Mouse (Mus musculus) monocyte, adult 5-6 weeks (primary cell): ENCODE data around the gene Sesn1. TPM values are rescaled to one million over a fixed set of nuclear protein-coding genes. Genes with fewer than 3 reads are reported as not detected.

Source experiments
- ATAC-seq: fragments of 153-309, 156-312 bp; replicated peaks from 2 replicates; pipeline ENCODE4 v1.8.0; 2017; ENCODE audit warnings: mild to moderate bottlenecking; ENCODE audit not compliant: low TSS enrichment, insufficient number of reproducible peaks, severe bottlenecking, poor library complexity, low FRiP score
- total RNA-seq: library from RNA; stranded (forward); fragments of 200-1000, 200-491, 200-594 nt; gene quantifications from 3 replicates; pipeline ENCODE4 v1.2.3, GENCODE M21; 2017

Gene Sesn1
- total RNA-seq, result 36.4 to 52.6 TPM (median 44.4 TPM) in 3 replicates

- ATAC-seq, result peak; percentile 62
Observed at GRCm38 (mm10) chr10:41809771-41810563, at the start of gene Sesn1, which contains the start of gene Cep57l1. Gene Sesn1 (plus strand): TSS chr10:41809935. Gene Cep57l1 (minus strand): TSS chr10:41809871.

GRCm38 (mm10) chr10:41760866-41761265 is 48.9 kb upstream of the Sesn1 start:
- no peak for ATAC-seq

DNA sequence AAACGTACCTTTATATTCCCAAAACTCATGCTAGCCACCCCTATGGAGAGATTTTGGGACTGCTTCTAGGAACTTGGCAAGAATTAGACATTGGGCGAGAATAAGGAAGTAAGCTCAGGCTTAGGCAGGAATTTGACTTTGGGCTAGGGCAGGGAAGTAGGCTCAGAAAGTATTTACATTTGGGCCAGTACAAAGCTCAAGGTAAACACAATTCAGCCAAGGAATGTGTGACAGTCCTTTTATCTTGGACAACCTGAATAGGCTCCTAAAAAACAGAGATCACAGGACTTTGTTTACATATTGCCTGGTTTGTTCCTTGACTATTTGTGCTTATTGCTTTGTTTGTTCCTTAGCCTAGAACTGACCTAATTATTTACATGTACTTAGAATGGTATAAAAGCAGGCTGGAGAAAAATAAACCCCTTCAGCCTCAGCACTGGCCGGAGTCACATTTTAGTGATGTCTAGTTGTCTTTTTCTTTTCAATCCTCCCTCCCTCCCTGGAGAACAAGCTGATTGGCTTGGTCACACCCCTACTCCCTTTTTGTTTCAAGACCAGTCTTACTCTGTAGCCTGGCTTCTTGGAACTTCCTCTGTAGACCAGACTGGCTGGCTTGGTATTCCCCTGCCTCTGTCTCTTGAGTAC is 45.9 kb upstream of the Sesn1 start:
- ATAC-seq, result no peak

GRCm38 (mm10) chr10:41765586-41765985 is 44.1 kb upstream of the Sesn1 start:
- no peak for ATAC-seq

- no peak for ATAC-seq
Observed at GRCm38 (mm10) chr10:41766280-41766679, 43.5 kb upstream of the Sesn1 start.

GRCm38 (mm10) chr10:41767254-41767653 is 42.5 kb upstream of the Sesn1 start:
- ATAC-seq, result no peak

- no peak for ATAC-seq
Observed at GRCm38 (mm10) chr10:41792375-41792774, 17.4 kb upstream of the Sesn1 start.

DNA sequence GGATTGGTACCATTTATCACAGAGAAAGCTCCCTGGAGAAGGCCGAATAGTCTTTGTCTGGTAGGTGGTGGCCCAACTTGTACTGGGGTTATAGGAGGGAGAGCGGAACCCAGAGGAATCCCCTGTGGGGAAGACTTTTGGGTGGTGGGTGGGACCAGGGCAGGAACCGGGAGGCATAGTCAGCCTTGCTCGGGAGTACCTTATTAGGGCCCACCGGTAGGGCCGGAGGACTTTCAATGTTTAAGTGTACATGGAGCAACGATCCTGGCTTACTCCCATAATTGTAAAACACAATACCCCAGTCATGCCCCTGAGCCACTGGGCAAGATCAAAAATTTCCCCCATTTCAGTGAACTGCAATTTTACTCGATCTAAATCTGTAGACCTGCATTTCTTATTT is 12.5 kb upstream of the Sesn1 start:
- ATAC-seq, result no peak

DNA sequence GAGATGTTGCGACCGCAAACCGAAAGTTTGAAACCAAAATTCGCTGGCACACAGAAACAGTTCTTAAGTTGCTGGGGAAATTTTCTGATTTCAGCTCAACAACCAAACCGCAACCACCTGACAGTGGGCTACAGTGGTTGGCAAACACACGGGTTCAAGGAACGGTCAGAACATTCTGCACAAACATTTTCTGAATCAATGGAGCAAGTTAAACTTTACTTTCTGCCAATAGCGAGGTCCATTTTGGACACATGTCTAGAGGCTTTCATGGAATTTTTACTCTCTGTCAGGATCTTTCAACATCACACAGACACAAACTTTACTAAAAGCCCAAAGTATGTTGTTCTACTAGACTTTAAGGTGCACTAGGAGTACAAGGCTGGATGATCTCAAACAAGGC is 6.3 kb upstream of the Sesn1 start:
- no peak for ATAC-seq

DNA sequence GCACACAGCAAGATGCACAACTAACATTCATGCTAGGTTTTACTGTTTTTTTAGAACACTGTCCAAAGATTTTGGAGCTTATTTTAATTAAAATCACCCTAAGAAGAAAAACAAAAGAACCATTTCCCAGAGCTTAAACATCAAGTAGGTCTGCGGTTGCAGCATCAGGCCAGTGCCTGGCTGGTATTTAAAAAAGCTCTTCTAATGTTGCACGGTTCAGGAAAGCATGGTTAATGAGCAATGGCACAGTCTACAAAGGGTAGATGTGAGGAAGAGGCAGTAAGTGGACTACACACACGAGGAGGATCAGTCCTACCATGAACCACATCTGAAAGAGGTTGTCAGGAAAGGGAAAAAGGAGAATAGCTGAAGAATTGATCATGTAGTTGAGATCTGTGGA is 5.0 kb upstream of the Sesn1 start:
- no peak for ATAC-seq

- ATAC-seq, result no peak
Observed at GRCm38 (mm10) chr10:41805729-41806355, 3.9 kb upstream of the Sesn1 start.

GRCm38 (mm10) chr10:41809080-41809770 is 510 bp upstream of the Sesn1 start:
- peak; percentile 83 for ATAC-seq

GRCm38 (mm10) chr10:41810564-41811455 is 1.1 kb downstream of the Sesn1 start:
- ATAC-seq, result no peak; the same call in 1 of the 2 replicates

- ATAC-seq, result no peak
Observed at GRCm38 (mm10) chr10:41812566-41812965, 2.8 kb downstream of the Sesn1 start.

GRCm38 (mm10) chr10:41814305-41814853 is 4.6 kb downstream of the Sesn1 start:
- no peak for ATAC-seq

- ATAC-seq, result no peak
Observed at GRCm38 (mm10) chr10:41816516-41816915, 6.8 kb downstream of the Sesn1 start.

DNA sequence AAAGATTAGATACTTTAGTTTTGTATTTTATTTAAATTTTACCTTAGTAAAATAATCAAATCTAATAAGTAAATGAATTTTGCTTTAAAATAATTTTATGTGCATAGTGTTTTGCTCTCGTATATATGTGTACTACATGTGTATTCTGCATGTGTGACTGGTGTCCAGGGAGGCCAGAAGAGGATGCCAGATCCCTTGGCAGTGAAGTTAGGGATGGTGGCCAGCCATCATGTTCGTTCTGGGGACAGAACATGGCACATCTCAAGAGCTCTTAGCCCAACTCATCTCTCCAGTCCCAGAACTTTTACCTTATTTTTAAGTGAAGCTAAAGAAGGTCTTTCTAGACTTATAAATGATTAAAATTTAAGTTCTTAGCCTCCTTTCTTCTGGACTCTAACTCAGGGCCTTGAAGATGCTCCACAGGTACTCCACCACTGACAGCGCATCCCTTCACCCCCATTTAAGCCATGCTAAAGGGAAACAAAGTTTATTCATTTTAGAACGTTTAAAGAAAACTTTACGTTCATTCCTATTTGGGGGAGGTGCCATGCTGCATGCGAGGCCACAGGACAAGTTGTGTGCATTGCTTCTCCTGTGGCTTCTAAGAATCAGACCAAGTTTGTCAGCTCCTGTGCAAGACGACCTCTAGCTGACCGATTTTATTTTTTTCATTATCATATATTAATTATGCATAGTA is 8.4 kb downstream of the Sesn1 start:
- ATAC-seq, result no peak
